36 mouse cellular contexts compared by ENCODE assay signal in genomic region chr4:97236384-97236783, GRCm38 (mm10). TPM values are rescaled to one million over a fixed set of nuclear protein-coding genes. Genes with fewer than 3 reads are reported as not detected.
DNase-seq lines count a peak whose midpoint lies in the region; ATAC-seq and TF ChIP-seq lines count a peak whose summit lies in the region.
"Had no signal": no experiment of that assay in that cellular context is flagged by ENCODE, and none has a peak within 500 bp of the region (broad histone marks: within the 10 kb centered on the region; RNA-seq: fewer than 3 reads in every experiment).

No protein-coding gene starts in this region.

- no peak overlapping the region for H3K9ac ChIP-seq in midbrain, embryonic 11.5 days (ENCODE audit: low read length)
- no peak overlapping the region for H3K9ac ChIP-seq in midbrain, postnatal 0 days (replicated peaks; ENCODE audit: low read length, poor library complexity, severe bottlenecking)
- H3K9ac ChIP-seq in forebrain, embryonic 14.5 days (ENCODE audit: low read length) = no peak overlapping the region
- H3K9ac ChIP-seq in forebrain, postnatal 0 days = no peak overlapping the region
- no peak overlapping the region for H3K9ac ChIP-seq in midbrain, embryonic 16.5 days (ENCODE audit: low read depth, low read length)
- H3K9ac ChIP-seq: heart, embryonic 12.5 days; limb, embryonic 15.5 days; liver, embryonic 13.5 days; neural tube, embryonic 12.5 days; stomach, embryonic 15.5 days had no signal

- H3K4me1 ChIP-seq in midbrain, embryonic 11.5 days (ENCODE audit: control insufficient read depth, insufficient read depth, low read length) = no peaks in the 10 kb centered on the region
- no peaks in the 10 kb centered on the region for H3K4me1 ChIP-seq in midbrain, postnatal 0 days (ENCODE audit: insufficient read depth, low read length)
- peaks cover 26% of the 10 kb centered on the region for H3K4me1 ChIP-seq in forebrain, embryonic 14.5 days (ENCODE audit: control insufficient read depth, insufficient read depth, low read length)
- H3K4me1 ChIP-seq in forebrain, postnatal 0 days (ENCODE audit: insufficient read depth) = peaks cover 3% of the 10 kb centered on the region; the same call in 1 of the 2 replicates
- H3K4me1 ChIP-seq in midbrain, embryonic 16.5 days (ENCODE audit: control insufficient read depth, insufficient read depth, low read length) = peaks cover 3% of the 10 kb centered on the region; the same call in 1 of the 2 replicates
- H3K4me1 ChIP-seq: heart, embryonic 12.5 days; limb, embryonic 10.5 days; limb, embryonic 15.5 days; liver, embryonic 13.5 days; megakaryocyte, embryonic 14.5 days; neural tube, embryonic 12.5 days; stomach, embryonic 15.5 days had no signal

- 76% methylated on average over 1 of the region's 1 CpGs for WGBS in midbrain, embryonic 11.5 days
- WGBS in midbrain, postnatal 0 days = 30% methylated on average over 1 of the region's 1 CpGs
- WGBS in forebrain, embryonic 14.5 days = 22% methylated on average over 1 of the region's 1 CpGs
- WGBS in forebrain, postnatal 0 days = 14% methylated on average over 1 of the region's 1 CpGs
- WGBS in midbrain, embryonic 16.5 days = 40% methylated on average over 1 of the region's 1 CpGs

- TF ChIP-seq CTCF in midbrain, postnatal 0 days (IDR thresholded peaks at IDR 0.05) = no peak
- TF ChIP-seq CTCF in forebrain, postnatal 0 days (IDR thresholded peaks at IDR 0.05; ENCODE audit: low read depth) = no peak

- H3K4me2 ChIP-seq in midbrain, embryonic 11.5 days = no peak overlapping the region
- H3K4me2 ChIP-seq in midbrain, postnatal 0 days (ENCODE audit: low read depth, low read length, poor library complexity, severe bottlenecking) = no peak overlapping the region
- no peak overlapping the region for H3K4me2 ChIP-seq in forebrain, embryonic 14.5 days (ENCODE audit: low read length)
- H3K4me2 ChIP-seq in forebrain, postnatal 0 days (ENCODE audit: low read depth) = no peak overlapping the region
- H3K4me2 ChIP-seq in midbrain, embryonic 16.5 days (ENCODE audit: low read length) = no peak overlapping the region
- H3K4me2 ChIP-seq: heart, embryonic 12.5 days; limb, embryonic 15.5 days; liver, embryonic 13.5 days; neural tube, embryonic 12.5 days; stomach, embryonic 15.5 days had no signal

- H3K9me3 ChIP-seq in midbrain, embryonic 11.5 days (ENCODE audit: control insufficient read depth, low read length) = no peaks in the 10 kb centered on the region
- no peaks in the 10 kb centered on the region for H3K9me3 ChIP-seq in midbrain, postnatal 0 days (ENCODE audit: low read length)
- no peaks in the 10 kb centered on the region for H3K9me3 ChIP-seq in forebrain, embryonic 14.5 days (replicated peaks; ENCODE audit: control insufficient read depth, low read length)
- H3K9me3 ChIP-seq in forebrain, postnatal 0 days (ENCODE audit: low read length) = 0 out of 2 replicates have a peak, but pooled peaks cover 3% of the 10 kb centered on the region
- H3K9me3 ChIP-seq in midbrain, embryonic 16.5 days (replicated peaks; ENCODE audit: control insufficient read depth, low read length, poor library complexity, severe bottlenecking) = no peaks in the 10 kb centered on the region
- H3K9me3 ChIP-seq: heart, embryonic 12.5 days; limb, embryonic 10.5 days; limb, embryonic 15.5 days; liver, embryonic 13.5 days; neural tube, embryonic 12.5 days; stomach, embryonic 15.5 days had no signal

- H3K27me3 ChIP-seq in midbrain, embryonic 11.5 days (ENCODE audit: control insufficient read depth, insufficient read depth, low read length) = no peaks in the 10 kb centered on the region
- no peaks in the 10 kb centered on the region for H3K27me3 ChIP-seq in midbrain, postnatal 0 days (ENCODE audit: insufficient read depth, low read length)
- no peaks in the 10 kb centered on the region for H3K27me3 ChIP-seq in forebrain, embryonic 14.5 days (replicated peaks; ENCODE audit: control insufficient read depth, insufficient read depth, low read length)
- no peaks in the 10 kb centered on the region for H3K27me3 ChIP-seq in forebrain, postnatal 0 days (ENCODE audit: insufficient read depth, low read length)
- no peaks in the 10 kb centered on the region for H3K27me3 ChIP-seq in midbrain, embryonic 16.5 days (ENCODE audit: control insufficient read depth, insufficient read depth, low read depth, low read length)
- H3K27me3 ChIP-seq: heart, embryonic 12.5 days; limb, embryonic 15.5 days; liver, embryonic 13.5 days; megakaryocyte, embryonic 14.5 days; neural tube, embryonic 12.5 days; stomach, embryonic 15.5 days had no signal

- no peak overlapping the region for H3K4me3 ChIP-seq in midbrain, embryonic 11.5 days (ENCODE audit: low read depth, low read length)
- no peak overlapping the region for H3K4me3 ChIP-seq in midbrain, postnatal 0 days (ENCODE audit: low read depth, low read length)
- no peak overlapping the region for H3K4me3 ChIP-seq in forebrain, embryonic 14.5 days (ENCODE audit: low read depth, low read length)
- no peak overlapping the region for H3K4me3 ChIP-seq in forebrain, postnatal 0 days (ENCODE audit: low read depth, low read length)
- H3K4me3 ChIP-seq in midbrain, embryonic 16.5 days (ENCODE audit: low read depth, low read length) = no peak overlapping the region
- H3K4me3 ChIP-seq: gastrocnemius, adult 2 months; heart, adult 2 months; heart, embryonic 12.5 days; limb, embryonic 10.5 days; limb, embryonic 15.5 days; liver, embryonic 13.5 days; megakaryocyte, embryonic 14.5 days; neural tube, embryonic 12.5 days; stomach, embryonic 15.5 days had no signal

- H3K36me3 ChIP-seq in midbrain, embryonic 11.5 days (ENCODE audit: control insufficient read depth, insufficient read depth, low read length) = no peaks in the 10 kb centered on the region
- no peaks in the 10 kb centered on the region for H3K36me3 ChIP-seq in midbrain, postnatal 0 days (ENCODE audit: insufficient read depth, low read length)
- H3K36me3 ChIP-seq in forebrain, embryonic 14.5 days (ENCODE audit: control insufficient read depth, insufficient read depth, low read length) = no peaks in the 10 kb centered on the region
- H3K36me3 ChIP-seq in forebrain, postnatal 0 days (ENCODE audit: insufficient read depth) = no peaks in the 10 kb centered on the region
- H3K36me3 ChIP-seq in midbrain, embryonic 16.5 days (ENCODE audit: control insufficient read depth, insufficient read depth, low read length) = no peaks in the 10 kb centered on the region
- H3K36me3 ChIP-seq: heart, embryonic 12.5 days; limb, embryonic 10.5 days; limb, embryonic 15.5 days; liver, embryonic 13.5 days; neural tube, embryonic 12.5 days; stomach, embryonic 15.5 days had no signal

- ATAC-seq in midbrain, embryonic 11.5 days (ENCODE audit: low FRiP score) = peak; percentile 16; the same call in 1 of the 2 replicates
- ATAC-seq in midbrain, postnatal 0 days (ENCODE audit: low FRiP score) = no peak
- ATAC-seq in forebrain, embryonic 14.5 days = peak; percentile 82
- ATAC-seq in forebrain, postnatal 0 days = peak; percentile 33
- ATAC-seq in midbrain, embryonic 16.5 days = peak; percentile 60
- ATAC-seq: inflammation-experienced regulatory T-cells, adult 6 months; lung, postnatal 0 days had no signal

- DNase-seq in midbrain, embryonic 11.5 days (ENCODE audit: low spot score, missing footprints) = no peak
- no peak for DNase-seq in midbrain, postnatal 0 days (ENCODE audit: low spot score)
- DNase-seq in forebrain, embryonic 14.5 days (ENCODE audit: low spot score) = no peak
- DNase-seq in forebrain, postnatal 0 days = no peak
- no peak for DNase-seq in right cerebral cortex, postnatal 10 days (ENCODE audit: low spot score in 2 of 2)
- no peak for DNase-seq in testis, postnatal 10 days (ENCODE audit: low spot score)
- DNase-seq: adrenal gland, adult 2 months; adrenal gland, postnatal 36 days; B cell, adult 2 months; cerebellum, adult 8-10 months; cerebellum, postnatal 36 days; gastrocnemius, adult 2 months; gastrocnemius, postnatal 36 days; heart, adult 2 months; heart, postnatal 4 days; kidney, adult 11 months; kidney, postnatal 14 days; liver, embryonic 13.5 days; lung, postnatal 4 days; right cerebral cortex, postnatal 25 days; thymus, postnatal 14 days had no signal

- no peak overlapping the region for H3K27ac ChIP-seq in midbrain, embryonic 11.5 days (ENCODE audit: low read depth, low read length)
- no peak overlapping the region for H3K27ac ChIP-seq in midbrain, postnatal 0 days (ENCODE audit: low read depth, low read length)
- peak overlapping the region; percentile 71; the same call in 1 of the 2 replicates for H3K27ac ChIP-seq in forebrain, embryonic 14.5 days (ENCODE audit: low read depth, low read length)
- H3K27ac ChIP-seq in forebrain, postnatal 0 days (ENCODE audit: low read depth, low read length) = no peak overlapping the region
- no peak overlapping the region for H3K27ac ChIP-seq in midbrain, embryonic 16.5 days (ENCODE audit: low read length)
- H3K27ac ChIP-seq: gastrocnemius, adult 2 months; heart, adult 2 months; limb, embryonic 10.5 days; limb, embryonic 15.5 days; liver, embryonic 13.5 days; neural tube, embryonic 12.5 days; stomach, embryonic 15.5 days had no signal

RNA-seq across cellular contexts. Expression of gene Gm10192, which starts 53.4 kb away (rescaled TPM):
- not detected in 2 replicates for polyA plus RNA-seq in midbrain, embryonic 11.5 days (2014; fragmentation: Nextera tagmentation; extraction: Ambion mirVana)
- total RNA-seq in midbrain, postnatal 0 days (2014; rRNA removed) = not detected in 2 replicates
- polyA plus RNA-seq in midbrain, postnatal 0 days (2015; fragmentation: Nextera tagmentation; extraction: Ambion mirVana) = not detected in 2 replicates
- not detected in 2 replicates for polyA plus RNA-seq in forebrain, embryonic 14.5 days (2014; fragmentation: Nextera tagmentation; extraction: Ambion mirVana)
- not detected in 2 replicates for total RNA-seq in forebrain, postnatal 0 days (2014; rRNA removed)
- polyA plus RNA-seq in forebrain, postnatal 0 days (2015; fragmentation: Nextera tagmentation; extraction: Ambion mirVana) = not detected in 2 replicates
- polyA plus RNA-seq in midbrain, embryonic 16.5 days (2015; fragmentation: Nextera tagmentation; extraction: Ambion mirVana) = not detected in 2 replicates
- total RNA-seq: adrenal gland, adult 2 months; adrenal gland, postnatal 36 days; gastrocnemius, adult 2 months; gastrocnemius, postnatal 36 days; heart, adult 2 months; heart, postnatal 4 days; left cerebral cortex, postnatal 10 days had no signal
- polyA plus RNA-seq: adrenal gland, adult 2 months; brain, embryonic 14.5 days; embryonic facial prominence, embryonic 11.5 days; heart, adult 2 months; heart, embryonic 12.5 days; heart, postnatal 0 days; inflammation-experienced regulatory T-cells, adult 6 months; kidney, embryonic 14.5 days; limb, embryonic 10.5 days; limb, embryonic 15.5 days; liver, embryonic 13.5 days; lung, postnatal 0 days; neural tube, embryonic 12.5 days; stomach, embryonic 15.5 days; urinary bladder, adult 2 months had no signal
